Mouse (Mus musculus) testis, postnatal 14 days (tissue): Measurements from ENCODE around the gene Adcy3.

Source experiments
- DNase-seq: peaks from one replicate; pipeline ENCODE4 v3.0.0; 2021; ENCODE audit warnings: low spot score

The Adcy3 gene

DNA sequence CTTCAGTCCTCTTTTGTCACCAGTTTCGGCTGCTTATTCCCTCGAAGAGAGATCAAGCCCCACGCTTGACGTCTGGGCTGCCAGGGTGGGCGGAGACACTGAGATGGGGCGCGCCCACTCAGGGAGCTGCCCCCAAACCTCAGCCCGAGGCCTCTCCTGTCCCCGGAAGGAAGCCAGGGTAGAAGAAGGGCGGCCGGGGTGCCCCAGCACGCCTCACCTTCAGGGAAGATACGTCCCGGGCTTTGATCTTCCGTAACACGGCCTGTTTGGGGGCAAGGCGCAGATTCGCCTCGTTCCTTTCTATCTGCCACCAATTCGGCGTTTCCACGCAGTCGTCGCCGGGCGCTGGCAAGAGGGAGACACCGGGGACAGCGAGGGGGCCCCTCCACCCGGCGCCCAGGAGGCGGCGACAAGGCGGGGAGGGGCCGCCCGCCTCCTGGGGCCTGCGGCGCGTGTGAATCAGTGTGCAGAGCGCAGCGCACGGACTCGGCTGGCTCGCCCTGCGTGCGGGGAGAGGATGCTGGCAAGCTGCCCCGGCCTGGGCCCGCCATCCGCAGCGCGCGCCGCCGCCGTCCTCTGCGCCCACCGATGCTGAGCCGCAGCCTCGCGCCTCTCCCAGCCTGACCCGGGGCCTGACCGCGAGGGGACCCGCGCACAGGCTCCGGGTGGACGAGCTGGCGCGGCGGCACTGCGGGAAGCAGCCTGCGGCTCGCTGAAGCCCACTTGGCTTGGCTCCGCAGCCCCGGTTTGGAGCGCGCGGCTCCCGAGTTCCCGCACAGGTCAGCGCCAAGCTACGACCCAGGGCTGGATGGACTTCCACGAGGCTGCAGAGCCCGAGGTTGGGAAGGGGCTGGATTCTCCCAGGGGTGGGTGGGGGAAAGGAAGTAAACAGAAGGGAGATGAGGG is at the start of gene Adcy3:
Adcy3 (plus strand) TSS at position 163 of the 906 bp plus-strand sequence.
- peak; percentile 46 for DNase-seq

- no peak for DNase-seq
Measured at GRCm38 (mm10) chr12:4083441-4083840, 49.5 kb upstream of the Adcy3 start.

GRCm38 (mm10) chr12:4107383-4107782 is 25.5 kb upstream of the Adcy3 start:
- DNase-seq: no peak

- no peak for DNase-seq
Measured at GRCm38 (mm10) chr12:4116132-4116531, 16.8 kb upstream of the Adcy3 start.

GRCm38 (mm10) chr12:4117136-4117535 is 15.8 kb upstream of the Adcy3 start:
- DNase-seq: no peak

GRCm38 (mm10) chr12:4117579-4117978 is 15.3 kb upstream of the Adcy3 start:
- DNase-seq: no peak

DNA sequence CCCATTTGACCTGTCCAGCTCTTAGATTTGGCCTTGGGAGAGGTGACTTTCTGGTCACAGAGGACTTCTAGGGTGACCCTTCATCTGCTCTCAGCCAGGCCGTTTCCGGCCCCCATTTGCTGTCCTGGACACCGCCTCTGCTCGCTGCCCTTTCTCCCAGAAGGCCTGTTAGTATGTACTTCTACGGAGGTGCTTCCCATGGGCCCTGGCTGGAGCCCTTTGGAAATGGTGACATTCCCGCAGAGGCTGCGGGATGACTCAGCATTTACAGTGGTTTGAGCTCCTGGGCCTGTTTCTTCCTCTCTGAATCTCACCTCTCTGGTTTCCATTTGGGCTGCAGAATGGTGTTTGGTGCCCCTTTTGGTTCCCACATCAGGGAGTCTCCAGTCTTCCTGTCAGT is 5.6 kb upstream of the Adcy3 start:
- DNase-seq: no peak

DNA sequence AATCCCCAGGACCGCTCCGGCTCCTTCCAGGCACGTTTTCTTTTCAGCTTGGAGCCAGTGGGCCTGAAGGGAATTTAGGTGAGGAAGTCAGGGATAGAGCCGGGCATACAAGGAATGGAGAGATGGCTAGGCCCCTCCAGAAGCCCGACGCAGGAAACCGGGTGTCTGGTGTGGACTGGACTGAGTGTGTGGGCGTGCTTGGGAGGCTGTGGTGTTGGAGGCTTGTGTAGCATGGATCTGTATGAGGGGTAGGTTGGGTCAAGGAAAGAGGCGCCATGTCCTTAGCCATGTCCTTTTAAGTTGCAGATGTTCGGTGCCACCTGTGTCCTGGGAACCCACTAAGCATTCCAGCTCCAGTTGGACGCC is 927 bp downstream of the Adcy3 start:
- no peak for DNase-seq

- DNase-seq: no peak
Measured at GRCm38 (mm10) chr12:4143179-4143578, 10.3 kb downstream of the Adcy3 start.

DNA sequence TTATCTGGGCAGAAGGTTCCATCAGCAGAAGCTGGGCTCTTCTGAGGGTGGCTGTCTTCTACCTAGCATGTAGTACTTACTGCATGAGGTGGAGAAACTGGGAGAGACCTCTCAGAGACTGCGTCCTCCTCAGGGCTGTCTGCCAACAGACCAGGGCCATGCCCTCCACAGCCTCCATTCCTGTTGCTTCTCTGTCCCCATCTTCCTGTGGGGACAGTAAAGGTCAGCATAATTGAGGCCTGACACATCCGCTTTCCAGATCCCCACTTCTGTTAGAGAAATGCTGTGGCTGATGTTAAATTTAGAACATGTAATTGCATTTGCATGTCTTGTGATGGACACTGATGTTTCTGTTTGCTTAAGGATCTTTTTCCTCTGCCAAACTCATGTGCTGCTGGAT is 18.0 kb downstream of the Adcy3 start:
- DNase-seq: no peak

- DNase-seq: no peak
Measured at GRCm38 (mm10) chr12:4151969-4152368, 19.1 kb downstream of the Adcy3 start.

DNA sequence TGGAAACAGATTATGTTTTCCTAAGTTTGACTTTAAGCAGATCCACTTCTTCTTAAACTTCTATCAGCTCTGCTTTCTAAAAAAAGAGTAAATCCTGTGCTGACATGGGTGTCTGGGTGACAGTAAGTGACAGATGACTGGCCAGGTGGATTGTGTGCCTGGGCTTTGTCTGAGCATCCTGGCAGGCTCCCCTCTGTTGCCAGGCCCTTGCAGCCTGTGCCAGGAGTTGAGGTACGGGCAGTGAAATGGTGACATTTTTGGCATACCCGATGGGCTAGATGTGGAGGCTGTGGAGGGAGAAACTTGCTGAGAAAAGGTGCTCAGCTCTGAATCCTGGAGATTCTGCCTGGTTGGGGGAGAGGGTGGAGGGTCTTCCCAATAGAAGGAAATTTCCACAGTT is 24.6 kb downstream of the Adcy3 start:
- DNase-seq: no peak

GRCm38 (mm10) chr12:4158179-4158578 is 25.3 kb downstream of the Adcy3 start:
- DNase-seq: no peak

- DNase-seq: no peak
Measured at GRCm38 (mm10) chr12:4158868-4159632, 26.1 kb downstream of the Adcy3 start.

DNA sequence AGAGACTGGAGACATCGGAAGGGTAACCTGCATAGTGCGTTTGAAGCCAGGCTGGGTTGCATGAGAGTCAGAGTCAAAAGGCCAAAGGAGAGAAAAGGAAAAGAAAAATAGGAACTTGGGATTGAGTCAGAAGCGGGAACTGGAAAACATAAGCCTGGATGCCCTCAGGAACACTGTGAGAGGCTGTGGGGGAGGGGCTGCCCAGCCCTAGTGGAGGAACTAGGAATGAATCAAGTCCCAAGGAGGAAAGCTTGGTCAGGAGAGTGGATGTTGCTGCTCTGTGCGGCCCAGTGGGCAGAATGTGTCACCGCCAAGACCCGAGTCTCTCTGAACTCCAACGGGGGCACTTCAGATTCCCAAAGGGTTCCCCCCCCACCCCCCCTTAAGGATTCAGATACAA is 27.4 kb downstream of the Adcy3 start:
- no peak for DNase-seq

GRCm38 (mm10) chr12:4162886-4163285 is 30.0 kb downstream of the Adcy3 start:
- DNase-seq: no peak

GRCm38 (mm10) chr12:4166970-4167369 is 34.1 kb downstream of the Adcy3 start:
- no peak for DNase-seq

DNA sequence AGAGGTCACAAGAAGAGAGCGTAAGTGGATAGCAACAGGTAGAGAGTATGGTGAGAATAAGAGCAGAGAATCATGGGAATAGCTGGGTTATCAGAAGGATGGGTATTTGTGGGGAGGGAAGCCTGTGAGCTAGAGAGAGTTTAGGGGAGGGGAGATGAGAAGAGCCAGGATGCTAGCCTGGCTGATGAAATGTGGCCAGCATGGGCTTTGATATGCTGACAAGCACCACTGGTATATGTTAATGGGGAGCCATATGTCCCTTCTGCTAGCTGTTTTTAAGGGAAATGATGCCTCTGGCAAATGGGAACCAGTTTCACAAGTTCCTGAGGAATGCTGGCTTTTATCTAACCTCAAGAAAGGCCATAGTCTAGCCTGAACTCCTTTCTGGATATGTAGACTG is 36.2 kb downstream of the Adcy3 start:
- no peak for DNase-seq

DNA sequence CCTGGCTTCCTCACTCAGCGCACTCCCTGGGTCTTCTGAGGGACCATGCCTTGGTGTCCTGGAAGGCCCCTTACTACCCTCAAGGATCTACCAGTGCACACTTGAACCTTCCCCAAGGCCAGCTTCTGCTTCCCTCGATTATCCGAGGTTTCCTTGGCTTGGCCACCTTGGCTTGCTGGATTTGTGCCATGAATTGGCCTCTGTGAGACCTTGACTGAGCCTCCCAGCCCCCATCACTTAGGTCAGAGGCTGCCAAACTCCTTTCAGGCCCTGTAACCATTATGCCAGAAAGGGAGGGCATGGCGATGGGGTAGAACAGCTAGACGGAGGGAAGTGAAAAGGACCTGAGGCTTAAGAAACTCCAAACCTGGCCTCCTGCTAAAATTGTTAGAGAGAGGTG is 36.7 kb downstream of the Adcy3 start:
- no peak for DNase-seq

DNA sequence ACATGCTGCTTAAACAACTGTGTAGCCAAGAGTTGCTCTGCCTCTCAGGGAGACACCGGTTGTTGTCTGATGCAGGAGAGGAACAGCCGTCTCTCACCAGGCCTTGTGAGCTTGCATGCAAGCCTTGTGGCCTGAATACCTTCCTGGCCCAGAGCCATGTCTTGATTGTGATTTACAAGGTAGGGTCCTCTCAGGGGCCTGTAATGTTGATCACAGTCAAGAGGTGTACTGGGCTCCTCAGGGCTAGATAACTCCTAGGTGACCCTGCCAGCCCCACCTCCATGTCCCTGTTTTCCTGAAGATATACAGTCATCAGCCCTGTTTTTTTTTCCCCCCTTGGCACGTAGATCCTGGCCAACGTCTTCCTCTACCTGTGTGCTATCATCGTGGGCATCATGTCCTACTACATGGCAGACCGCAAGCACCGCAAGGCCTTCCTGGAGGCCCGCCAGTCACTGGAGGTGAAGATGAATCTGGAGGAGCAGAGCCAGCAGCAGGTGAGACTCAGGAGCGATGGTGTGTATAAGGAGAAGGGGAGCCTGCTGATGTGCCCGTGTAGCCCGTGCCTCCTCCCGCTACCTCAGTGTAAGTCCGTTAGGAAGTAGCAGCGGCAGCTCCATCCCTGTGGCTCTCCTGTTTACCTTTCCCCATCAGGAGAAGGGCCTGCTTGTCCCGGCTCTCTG is 40.3 kb downstream of the Adcy3 start:
- no peak for DNase-seq

DNA sequence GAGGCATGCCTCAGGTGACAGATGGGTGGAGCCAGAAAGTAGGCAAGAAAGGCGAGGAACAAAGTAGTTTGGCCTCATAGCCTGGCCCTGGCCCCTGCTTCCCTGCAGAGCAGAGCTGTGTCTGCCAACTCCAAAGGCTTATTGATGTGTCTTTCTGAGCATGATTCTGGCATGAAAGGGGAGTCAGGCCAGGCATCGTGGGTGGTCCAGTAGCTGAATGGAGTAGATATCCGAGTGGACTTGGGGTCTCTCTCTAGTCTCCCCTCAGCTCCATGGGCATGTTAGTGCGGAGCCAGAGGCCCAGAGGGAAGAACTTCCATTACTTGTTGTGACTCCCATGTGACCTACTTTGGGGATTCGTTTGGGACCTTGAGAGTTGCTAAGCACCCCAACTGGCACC is 45.9 kb downstream of the Adcy3 start:
- DNase-seq: no peak

DNA sequence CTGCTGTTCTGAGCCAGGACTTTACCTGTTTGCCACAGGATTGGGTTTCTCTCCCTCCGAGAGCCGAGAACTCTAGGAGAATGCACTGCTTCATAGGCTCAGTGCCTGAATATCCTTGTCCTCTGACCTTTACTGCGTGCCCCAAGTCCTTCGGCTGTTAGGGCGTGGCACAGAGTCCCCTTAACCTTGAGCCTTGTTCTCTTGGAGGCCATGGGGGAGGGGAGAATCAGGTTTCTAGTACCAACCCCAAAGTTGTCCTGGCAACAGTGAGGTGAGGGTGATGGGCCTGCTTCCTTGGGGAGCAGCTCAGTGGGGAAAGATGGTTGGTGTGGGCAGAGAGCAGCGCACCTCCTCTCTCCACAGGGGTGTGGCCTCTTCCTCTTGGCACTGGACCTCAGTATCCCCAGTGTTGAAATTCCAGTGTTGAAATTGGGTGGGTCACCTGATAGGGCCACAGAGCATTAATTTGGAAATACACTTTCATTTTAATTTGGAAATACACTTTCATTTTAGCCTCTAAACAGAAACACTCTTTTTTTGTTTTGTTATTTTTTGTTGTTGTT is 46.8 kb downstream of the Adcy3 start:
- DNase-seq: no peak
